Mouse (Mus musculus): ENCODE data around the gene Casp6.

The Casp6 gene

GRCm38 (mm10) chr3:129923581-129923980 lies 22.4 kb downstream of the Casp6 start:
- no peak for DNase-seq

- no peak for DNase-seq
These were observed 24.6 kb downstream of the Casp6 start for GRCm38 (mm10) chr3:129925861-129926260.

GRCm38 (mm10) chr3:129930213-129930778 lies 29.1 kb downstream of the Casp6 start:
- DNase-seq = no peak

GRCm38 (mm10) chr3:129932443-129932842 lies 31.2 kb downstream of the Casp6 start:
- DNase-seq = no peak

- no peak for DNase-seq
These were observed 35.3 kb downstream of the Casp6 start for GRCm38 (mm10) chr3:129936561-129936960.

- no peak for DNase-seq
These were observed 36.6 kb downstream of the Casp6 start for GRCm38 (mm10) chr3:129937848-129938247.

- no peak for DNase-seq
These were observed 37.8 kb downstream of the Casp6 start for GRCm38 (mm10) chr3:129939058-129939457.

- DNase-seq = no peak
These were observed 39.6 kb downstream of the Casp6 start for GRCm38 (mm10) chr3:129940780-129941179.

GRCm38 (mm10) chr3:129941291-129941690 lies 40.1 kb downstream of the Casp6 start:
- DNase-seq = no peak

GRCm38 (mm10) chr3:129943813-129944212 lies 42.6 kb downstream of the Casp6 start:
- no peak for DNase-seq

- DNase-seq = no peak
These were observed 45.1 kb downstream of the Casp6 start for GRCm38 (mm10) chr3:129946217-129946914.

- DNase-seq = no peak
These were observed 47.1 kb downstream of the Casp6 start for GRCm38 (mm10) chr3:129948359-129948758.

- no peak for DNase-seq
These were observed 48.0 kb downstream of the Casp6 start for GRCm38 (mm10) chr3:129949158-129949773.

- DNase-seq = no peak
These were observed 52.1 kb downstream of the Casp6 start for GRCm38 (mm10) chr3:129953296-129953695.

GRCm38 (mm10) chr3:129962533-129962932 lies 61.3 kb downstream of the Casp6 start:
- DNase-seq = no peak
